ENCODE assay signal across 8 mouse cellular contexts in genomic region chr9:120929081-120929480, GRCm38 (mm10). TPM values are rescaled to one million over a fixed set of nuclear protein-coding genes. Genes with fewer than 3 reads are reported as not detected.
DNase-seq lines count a peak whose midpoint lies in the region; ATAC-seq and TF ChIP-seq lines count a peak whose summit lies in the region.

Ctnnb1 (plus strand) TSS chr9:120929216.

- H3K36me3 ChIP-seq in intestine, postnatal 0 days (ENCODE audit: control insufficient read depth, insufficient read depth), result no peaks in the 10 kb centered on the region
- no peaks in the 10 kb centered on the region for H3K36me3 ChIP-seq in midbrain, embryonic 11.5 days (ENCODE audit: control insufficient read depth, insufficient read depth, low read length)

- TF ChIP-seq CTCF in bone marrow macrophage, adult 2 months (IDR thresholded peaks at IDR 0.05; ENCODE audit: low read depth, low read length), result no peak
- TF ChIP-seq CTCF in intestine, postnatal 0 days (IDR thresholded peaks at IDR 0.05; ENCODE audit: low read depth), result no peak

- no peak for TF ChIP-seq POLR2A in bone marrow macrophage, adult 2 months (IDR thresholded peaks at IDR 0.05; ENCODE audit: borderline replicate concordance, low read depth, low read length)

- H3K4me1 ChIP-seq in bone marrow macrophage, adult 2 months (ENCODE audit: control insufficient read depth, insufficient read depth, low read length), result peaks cover 16% of the 10 kb centered on the region
- no peaks in the 10 kb centered on the region for H3K4me1 ChIP-seq in intestine, postnatal 0 days (replicated peaks; ENCODE audit: control insufficient read depth, insufficient read depth, low read length)
- peaks cover 12% of the 10 kb centered on the region for H3K4me1 ChIP-seq in midbrain, embryonic 11.5 days (ENCODE audit: control insufficient read depth, insufficient read depth, low read length)

- DNase-seq in layer of hippocampus, adult 18-20 months (ENCODE audit: low spot score in 2 of 2), result no peak
- DNase-seq in layer of hippocampus, adult 11-12 months (ENCODE audit: low spot score), result no peak
- DNase-seq in gonadal fat pad, adult 2 months (ENCODE audit: low read depth), result no peak
- no peak for DNase-seq in midbrain, embryonic 11.5 days (ENCODE audit: low spot score, missing footprints)
- DNase-seq in thymus, postnatal 10 days (ENCODE audit: low spot score in 2 of 2), result no peak
- no peak for DNase-seq in urinary bladder, postnatal 10 days (ENCODE audit: low spot score)

- H3K9ac ChIP-seq in intestine, postnatal 0 days (ENCODE audit: low read depth, low read length), result no peak within 1 kb of the TSS
- no peak within 1 kb of the TSS; the same call in 1 of the 2 replicates for H3K9ac ChIP-seq in midbrain, embryonic 11.5 days (ENCODE audit: low read length)

- 91% methylated on average over 11 of the region's 11 CpGs for WGBS in intestine, postnatal 0 days
- WGBS in midbrain, embryonic 11.5 days, result 48% methylated on average over 11 of the region's 11 CpGs

- H3K4me2 ChIP-seq in intestine, postnatal 0 days (replicated peaks; ENCODE audit: low read depth), result no peak within 1 kb of the TSS
- H3K4me2 ChIP-seq in midbrain, embryonic 11.5 days, result peak within 1 kb of the TSS; percentile 16; the same call in 1 of the 2 replicates

- no peaks in the 10 kb centered on the region for H3K27me3 ChIP-seq in intestine, postnatal 0 days (replicated peaks; ENCODE audit: control insufficient read depth, insufficient read depth, low read length)
- no peaks in the 10 kb centered on the region for H3K27me3 ChIP-seq in midbrain, embryonic 11.5 days (ENCODE audit: control insufficient read depth, insufficient read depth, low read length)

- H3K9me3 ChIP-seq in intestine, postnatal 0 days (ENCODE audit: control insufficient read depth), result no peaks in the 10 kb centered on the region
- H3K9me3 ChIP-seq in midbrain, embryonic 11.5 days (ENCODE audit: control insufficient read depth, low read length), result no peaks in the 10 kb centered on the region

- no peak within 1 kb of the TSS for H3K4me3 ChIP-seq in bone marrow macrophage, adult 2 months (ENCODE audit: insufficient read depth, low read length)
- no peak within 1 kb of the TSS for H3K4me3 ChIP-seq in intestine, postnatal 0 days (ENCODE audit: low read depth, low read length)
- H3K4me3 ChIP-seq in midbrain, embryonic 11.5 days (ENCODE audit: low read depth, low read length), result no peak within 1 kb of the TSS

- ATAC-seq in intestine, postnatal 0 days, result no peak
- ATAC-seq in midbrain, embryonic 11.5 days (ENCODE audit: low FRiP score), result peak; percentile 16; the same call in 1 of the 2 replicates

- no peak within 1 kb of the TSS for H3K27ac ChIP-seq in bone marrow macrophage, adult 2 months (ENCODE audit: insufficient read depth, low read depth, low read length)
- no peak within 1 kb of the TSS for H3K27ac ChIP-seq in intestine, postnatal 0 days (ENCODE audit: low read depth, low read length)
- peak within 1 kb of the TSS; percentile 49 for H3K27ac ChIP-seq in midbrain, embryonic 11.5 days (ENCODE audit: low read depth, low read length)

RNA-seq across cellular contexts. Expression of gene Ctnnb1, which starts in this region (rescaled TPM):
- 100 to 1,000 TPM; 485 to 511 TPM for total RNA-seq in layer of hippocampus, adult 18-20 months (2021)
- polyA plus RNA-seq in bone marrow macrophage, adult 2 months (2012; ENCODE audit: insufficient read depth, insufficient read length, missing spikeins), result 234 and 237 TPM in 2 replicates
- polyA plus RNA-seq in gonadal fat pad, adult 2 months (2012; rRNA removed), result 82.5 and 250 TPM in 2 replicates
- polyA plus RNA-seq in intestine, postnatal 0 days (2015; fragmentation: Nextera tagmentation; extraction: Ambion mirVana), result 363 and 364 TPM in 2 replicates
- polyA plus RNA-seq in midbrain, embryonic 11.5 days (2014; fragmentation: Nextera tagmentation; extraction: Ambion mirVana), result 999 and 1,044 TPM in 2 replicates
